ENCODE assay signal across 11 mouse cellular contexts in the genomic region with DNA sequence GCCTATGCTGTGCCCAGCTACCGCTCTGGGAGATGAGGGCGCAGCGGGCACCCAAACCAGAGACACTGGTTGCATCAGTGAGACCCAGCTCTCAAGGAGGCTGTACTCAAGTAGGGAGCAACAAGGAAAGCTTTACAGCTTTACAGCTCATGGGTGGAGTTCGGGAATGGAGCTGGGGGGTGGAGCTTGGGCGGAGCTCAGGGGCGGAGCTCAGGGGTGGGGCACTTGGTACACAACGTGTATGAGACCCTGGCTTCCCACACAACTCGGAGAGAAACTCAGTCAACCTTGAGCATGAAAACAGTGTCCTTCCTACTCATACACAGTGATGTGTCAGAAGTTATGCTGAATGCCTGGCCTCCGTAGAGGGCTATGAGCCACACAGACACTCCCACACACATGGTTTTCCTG. TPM values are rescaled to one million over a fixed set of nuclear protein-coding genes. Genes with fewer than 3 reads are reported as not detected.
A peak's percentile ranks its signal among the peaks of the same experiment; 100 is the strongest.
DNase-seq lines count a peak whose midpoint lies in the region; ATAC-seq lines count a peak whose summit lies in the region.
"Had no signal": no experiment of that assay in that cellular context is flagged by ENCODE, and none has a peak within 500 bp of the region (broad histone marks: within the 10 kb centered on the region; RNA-seq: fewer than 3 reads in every experiment).

No protein-coding gene starts in this region.

- DNase-seq in heart, postnatal 4 days, result peak; percentile 37
- DNase-seq in heart, postnatal 36 days, result no peak
- peak; percentile 51 for DNase-seq in 3134 (ENCODE audit: extremely low read depth, insufficient read length, low spot score)
- DNase-seq in adrenal gland, adult 18-20 months (ENCODE audit: low spot score in 2 of 2), result peak; percentile 38 to 59
- DNase-seq in limb, embryonic 11.5 days (ENCODE audit: low spot score), result peak; percentile 59
- DNase-seq in thymus, postnatal 25 days, result no peak
- DNase-seq in spleen, adult 18-20 months, result no peak
- DNase-seq in frontal cortex, adult 2 months (ENCODE audit: extremely low spot score in 1 of 2, low spot score in 1 of 2), result no peak

- no peak for ATAC-seq in limb, embryonic 11.5 days (ENCODE audit: insufficient number of reproducible peaks, low FRiP score, low TSS enrichment, low read depth)

- H3K9ac ChIP-seq in limb, embryonic 11.5 days (ENCODE audit: low read length), result no peak overlapping the region
- H3K9ac ChIP-seq: hindbrain, embryonic 14.5 days had no signal

- H3K36me3 ChIP-seq in limb, embryonic 11.5 days (ENCODE audit: control insufficient read depth, insufficient read depth, low read length), result no peaks in the 10 kb centered on the region

- H3K27me3 ChIP-seq in limb, embryonic 11.5 days (ENCODE audit: control insufficient read depth, insufficient read depth, low read length), result no peaks in the 10 kb centered on the region
- H3K27me3 ChIP-seq: CH12.LX had no signal

- no peak overlapping the region for H3K4me3 ChIP-seq in limb, embryonic 11.5 days (ENCODE audit: low read depth, low read length)

- H3K4me2 ChIP-seq in limb, embryonic 11.5 days (ENCODE audit: low read depth, severe bottlenecking), result no peak overlapping the region
- H3K4me2 ChIP-seq: hindbrain, embryonic 14.5 days had no signal

- 30% methylated on average over 9 of the region's 9 CpGs for whole genome bisulfite sequencing in limb, embryonic 11.5 days

- peaks cover 34% of the 10 kb centered on the region for H3K4me1 ChIP-seq in limb, embryonic 11.5 days (ENCODE audit: control insufficient read depth, insufficient read depth, low read length)

- H3K27ac ChIP-seq in limb, embryonic 11.5 days (replicated peaks; ENCODE audit: low read depth, low read length), result no peak overlapping the region
- H3K27ac ChIP-seq: hindbrain, embryonic 14.5 days had no signal

- no peaks in the 10 kb centered on the region for H3K9me3 ChIP-seq in limb, embryonic 11.5 days (ENCODE audit: control insufficient read depth, low read length)

- intact Hi-C loops in heart, postnatal 36 days (cut with DNase I), result no loop called here

RNA-seq across cellular contexts. Expression of gene Casc1, which starts 35.2 kb away (rescaled TPM):
- total RNA-seq in heart, postnatal 4 days (2021), result 1 to 10 TPM in 1 of 2 experiments, under 1 TPM in 1; 0.74 to 1.0 TPM
- 1 to 10 TPM; 1.1 to 1.4 TPM for total RNA-seq in heart, postnatal 36 days (2021)
- total RNA-seq in adrenal gland, adult 18-20 months (2021), result under 1 TPM; 0.17 to 0.48 TPM
- polyA plus RNA-seq in limb, embryonic 11.5 days (2014; fragmentation: Nextera tagmentation; extraction: Ambion mirVana), result 0.31 and 0.39 TPM in 2 replicates
- 1.0 and 1.1 TPM in 2 replicates for polyA plus RNA-seq in frontal cortex, adult 2 months (2012; rRNA removed)
- polyA plus RNA-seq: liver, adult 2 months had no signal

RNA-seq across cellular contexts. Expression of gene Etfrf1, which starts 35.4 kb away (rescaled TPM):
- total RNA-seq in heart, postnatal 4 days (2021), result 10 to 100 TPM; 58.8 to 60.8 TPM
- 100 to 1,000 TPM; 103 to 119 TPM for total RNA-seq in heart, postnatal 36 days (2021)
- 100 to 1,000 TPM; 113 to 164 TPM for total RNA-seq in adrenal gland, adult 18-20 months (2021)
- polyA plus RNA-seq in limb, embryonic 11.5 days (2014; fragmentation: Nextera tagmentation; extraction: Ambion mirVana), result 27.5 and 31.2 TPM in 2 replicates
- polyA plus RNA-seq in frontal cortex, adult 2 months (2012; rRNA removed), result 29.5 and 30.9 TPM in 2 replicates

Comparison
In these comparisons a context has a peak if more than half of its experiments do, and no peak if none do; other contexts are left out.
1. DNase-seq: peak in heart, postnatal 4 days (single experiment), 3134 (single experiment), adrenal gland, adult 18-20 months (2 of 2) and limb, embryonic 11.5 days (single experiment); none in heart, postnatal 36 days (0 of 2), thymus, postnatal 25 days (single experiment), spleen, adult 18-20 months (0 of 2) and frontal cortex, adult 2 months (0 of 2).